Mouse (Mus musculus) neural tube, embryonic 13.5 days (tissue): ENCODE data around the gene Ldhb. TPM values are rescaled to one million over a fixed set of nuclear protein-coding genes. Genes with fewer than 3 reads are reported as not detected.

Experiments
- ATAC-seq: fragments of 200-750 bp; cut with Nextera tagmentation; 2 replicates; pipeline ENCODE4 v1.8.0; 2017; ENCODE audit warnings: low read depth, mild to moderate bottlenecking, moderate TSS enrichment, moderate library complexity
- H3K27ac ChIP-seq: fragments of 300-500 bp; sonication (generic); replicated peaks from 2 replicates; pipeline ENCODE4 v1.5.1; 2015; ENCODE audit warnings: moderate library complexity, mild to moderate bottlenecking, inconsistent platforms
- H3K27me3 ChIP-seq: fragments of 300-500 bp; sonication (generic); 2 replicates; pipeline ENCODE4 v1.6.1; 2015; ENCODE audit warnings: mild to moderate bottlenecking, inconsistent platforms
- H3K36me3 ChIP-seq: fragments of 300-500 bp; sonication (generic); 2 replicates; pipeline ENCODE4 v1.6.1; 2015; ENCODE audit warnings: mild to moderate bottlenecking, inconsistent platforms
- H3K4me1 ChIP-seq: fragments of 300-500 bp; sonication (generic); replicated peaks from 2 replicates; pipeline ENCODE4 v1.6.1; 2015; ENCODE audit warnings: inconsistent platforms
- H3K4me2 ChIP-seq: fragments of 300-500 bp; sonication (generic); 2 replicates; pipeline ENCODE4 v1.6.1; 2015; ENCODE audit warnings: inconsistent platforms, mild to moderate bottlenecking, moderate library complexity
- H3K4me3 ChIP-seq: fragments of 300-500 bp; sonication (generic); 2 replicates; pipeline ENCODE4 v1.5.1; 2015; ENCODE audit warnings: mild to moderate bottlenecking, inconsistent platforms
- H3K9ac ChIP-seq: fragments of 300-500 bp; sonication (generic); 2 replicates; pipeline ENCODE4 v1.6.1; 2015; ENCODE audit warnings: moderate library complexity, mild to moderate bottlenecking, inconsistent platforms
- H3K9me3 ChIP-seq: fragments of 300-500 bp; sonication (generic); 2 replicates; pipeline ENCODE4 v1.6.1; 2016; ENCODE audit warnings: inconsistent platforms
- WGBS: fragments of 180-500 bp; shearing (Covaris S2); methylation state at CpG from one replicate; pipeline ENCODE4 v1.1.7; 2015; 5-methylcytosine and 5-hydroxymethylcytosine counted together
- polyA plus RNA-seq: library from polyadenylated mRNA; unstranded; fragments of >200 nt; fragmentation: Nextera tagmentation; extraction: Ambion mirVana; gene quantifications from 2 replicates; pipeline ENCODE4 v1.2.1, GENCODE M21; 2015

The Ldhb gene
- 522 and 568 TPM in 2 replicates for polyA plus RNA-seq

- peaks cover 49% of the 10 kb centered on the region for H3K4me1 ChIP-seq
- H3K27me3 ChIP-seq: peaks cover 11% of the 10 kb centered on the region
- H3K4me2 ChIP-seq: peak within 1 kb of the TSS; percentile 95
- peaks cover 14% of the 10 kb centered on the region; the same call in 1 of the 2 replicates for H3K36me3 ChIP-seq
- peak within 1 kb of the TSS; percentile 75 for H3K4me3 ChIP-seq
- H3K27ac ChIP-seq: peak within 1 kb of the TSS; percentile 83
- under 1% methylated on average over 19 of the region's 19 CpGs for WGBS
- H3K9ac ChIP-seq: peak within 1 kb of the TSS; percentile 89
- no peaks in the 10 kb centered on the region for H3K9me3 ChIP-seq
- peak; percentile 98 for ATAC-seq
Observed at GRCm38 (mm10) chr6:142507785-142508162, at the start of gene Ldhb. TSS of gene Ldhb (minus strand) at chr6:142507957.

- Histone ChIP-seq H3K4me2 (no peak overlapping the region), H3K4me3 (no peak overlapping the region), H3K27ac (no peak overlapping the region), H3K9me3 (no peaks in the 10 kb centered on the region), H3K9ac (no peak overlapping the region), H3K36me3 (no peaks in the 10 kb centered on the region), H3K4me1 (no peaks in the 10 kb centered on the region), H3K27me3 (no peaks in the 10 kb centered on the region)
- WGBS: 71% methylated on average over 1 of the region's 1 CpGs
- ATAC-seq: no peak
Observed at GRCm38 (mm10) chr6:142555988-142556387, 48.2 kb upstream of the Ldhb start.

GRCm38 (mm10) chr6:142551482-142551881 lies 43.7 kb upstream of the Ldhb start:
- whole genome bisulfite sequencing: 81% methylated on average over 4 of the region's 4 CpGs
- Histone ChIP-seq H3K9ac (no peak overlapping the region), H3K9me3 (no peaks in the 10 kb centered on the region), H3K36me3 (no peaks in the 10 kb centered on the region), H3K4me1 (no peaks in the 10 kb centered on the region), H3K27me3 (no peaks in the 10 kb centered on the region), H3K27ac (no peak overlapping the region), H3K4me3 (no peak overlapping the region), H3K4me2 (no peak overlapping the region)
- ATAC-seq: no peak

- 66% methylated on average over 4 of the region's 4 CpGs for WGBS
- Histone ChIP-seq H3K27ac (no peak overlapping the region), H3K4me2 (no peak overlapping the region), H3K4me1 (no peaks in the 10 kb centered on the region), H3K9me3 (no peaks in the 10 kb centered on the region), H3K27me3 (no peaks in the 10 kb centered on the region), H3K9ac (no peak overlapping the region), H3K36me3 (no peaks in the 10 kb centered on the region), H3K4me3 (no peak overlapping the region)
- ATAC-seq: no peak
Observed at GRCm38 (mm10) chr6:142550871-142551270, 43.1 kb upstream of the Ldhb start.

- ATAC-seq: no peak
- Histone ChIP-seq H3K4me3 (no peak overlapping the region), H3K9ac (no peak overlapping the region), H3K36me3 (no peaks in the 10 kb centered on the region), H3K27me3 (no peaks in the 10 kb centered on the region), H3K27ac (no peak overlapping the region), H3K4me1 (0 out of 2 replicates have a peak, but pooled peaks cover 5% of the 10 kb centered on the region), H3K4me2 (no peak overlapping the region), H3K9me3 (no peaks in the 10 kb centered on the region)
- WGBS: 90% methylated on average over 2 of the region's 2 CpGs
Observed at GRCm38 (mm10) chr6:142548377-142548776, 40.6 kb upstream of the Ldhb start.

- H3K4me2 ChIP-seq: 0 out of 2 replicates have a peak overlapping the region, but pooled peaks have one; percentile 21
- no peaks in the 10 kb centered on the region for H3K9me3 ChIP-seq
- no peak overlapping the region for H3K27ac ChIP-seq
- H3K27me3 ChIP-seq: no peaks in the 10 kb centered on the region
- H3K9ac ChIP-seq: no peak overlapping the region
- 52% methylated on average over 14 of the region's 14 CpGs for WGBS
- no peak for ATAC-seq
- H3K4me1 ChIP-seq: 0 out of 2 replicates have a peak, but pooled peaks cover 5% of the 10 kb centered on the region
- no peaks in the 10 kb centered on the region for H3K36me3 ChIP-seq
- H3K4me3 ChIP-seq: no peak overlapping the region
Observed at GRCm38 (mm10) chr6:142545132-142545531, 37.4 kb upstream of the Ldhb start.

- H3K27ac ChIP-seq: no peak overlapping the region
- ATAC-seq: no peak
- H3K4me1 ChIP-seq: 0 out of 2 replicates have a peak, but pooled peaks cover 5% of the 10 kb centered on the region
- no peaks in the 10 kb centered on the region for H3K27me3 ChIP-seq
- H3K4me3 ChIP-seq: no peak overlapping the region
- no peak overlapping the region for H3K4me2 ChIP-seq
- H3K36me3 ChIP-seq: no peaks in the 10 kb centered on the region
- no peak overlapping the region for H3K9ac ChIP-seq
- 78% methylated on average over 4 of the region's 4 CpGs for WGBS
- H3K9me3 ChIP-seq: no peaks in the 10 kb centered on the region
Observed at GRCm38 (mm10) chr6:142543648-142544047, 35.9 kb upstream of the Ldhb start.

- no peaks in the 10 kb centered on the region for H3K36me3 ChIP-seq
- no peak overlapping the region for H3K4me2 ChIP-seq
- ATAC-seq: no peak
- H3K4me3 ChIP-seq: no peak overlapping the region
- no peak overlapping the region for H3K27ac ChIP-seq
- H3K4me1 ChIP-seq: 0 out of 2 replicates have a peak, but pooled peaks cover 5% of the 10 kb centered on the region
- no peak overlapping the region for H3K9ac ChIP-seq
- WGBS: 89% methylated on average over 6 of the region's 6 CpGs
- H3K27me3 ChIP-seq: no peaks in the 10 kb centered on the region
- no peaks in the 10 kb centered on the region for H3K9me3 ChIP-seq
Observed at GRCm38 (mm10) chr6:142542800-142543175, 35.0 kb upstream of the Ldhb start.

- H3K27me3 ChIP-seq: no peaks in the 10 kb centered on the region
- H3K36me3 ChIP-seq: no peaks in the 10 kb centered on the region
- 0 out of 2 replicates have a peak, but pooled peaks cover 5% of the 10 kb centered on the region for H3K4me1 ChIP-seq
- no peak overlapping the region for H3K4me2 ChIP-seq
- WGBS: 77% methylated on average over 8 of the region's 8 CpGs
- no peak overlapping the region for H3K27ac ChIP-seq
- no peak for ATAC-seq
- H3K4me3 ChIP-seq: no peak overlapping the region
- no peaks in the 10 kb centered on the region for H3K9me3 ChIP-seq
- no peak overlapping the region for H3K9ac ChIP-seq
Observed at GRCm38 (mm10) chr6:142542082-142542799, 34.5 kb upstream of the Ldhb start.

GRCm38 (mm10) chr6:142540561-142541160 lies 32.9 kb upstream of the Ldhb start:
- Histone ChIP-seq H3K4me2 (no peak overlapping the region), H3K4me3 (no peak overlapping the region), H3K27ac (no peak overlapping the region), H3K9ac (no peak overlapping the region), H3K9me3 (no peaks in the 10 kb centered on the region), H3K4me1 (0 out of 2 replicates have a peak, but pooled peaks cover 5% of the 10 kb centered on the region), H3K27me3 (no peaks in the 10 kb centered on the region), H3K36me3 (no peaks in the 10 kb centered on the region)
- ATAC-seq: no peak
- WGBS: 87% methylated on average over 10 of the region's 10 CpGs

- 0 out of 2 replicates have a peak, but pooled peaks cover 3% of the 10 kb centered on the region for H3K4me1 ChIP-seq
- no peak overlapping the region for H3K9ac ChIP-seq
- H3K27me3 ChIP-seq: no peaks in the 10 kb centered on the region
- H3K4me3 ChIP-seq: no peak overlapping the region
- no peak for ATAC-seq
- no peak overlapping the region for H3K4me2 ChIP-seq
- WGBS: 87% methylated on average over 5 of the region's 5 CpGs
- no peak overlapping the region for H3K27ac ChIP-seq
- H3K36me3 ChIP-seq: no peaks in the 10 kb centered on the region
- H3K9me3 ChIP-seq: no peaks in the 10 kb centered on the region
Observed at GRCm38 (mm10) chr6:142540131-142540530, 32.4 kb upstream of the Ldhb start.

GRCm38 (mm10) chr6:142538503-142538902 lies 30.7 kb upstream of the Ldhb start:
- Histone ChIP-seq H3K36me3 (no peaks in the 10 kb centered on the region), H3K4me3 (no peak overlapping the region), H3K4me1 (no peaks in the 10 kb centered on the region), H3K9ac (no peak overlapping the region), H3K4me2 (no peak overlapping the region), H3K9me3 (no peaks in the 10 kb centered on the region), H3K27ac (no peak overlapping the region), H3K27me3 (no peaks in the 10 kb centered on the region)
- 86% methylated on average over 17 of the region's 17 CpGs for WGBS
- no peak for ATAC-seq
